Mouse (Mus musculus): Measurements from ENCODE around the gene Afmid. TPM values are rescaled to one million over a fixed set of nuclear protein-coding genes. Genes with fewer than 3 reads are reported as not detected.

The Afmid gene
- total and polyA plus RNA-seq, 3 experiments = 3.3 to 3.8 TPM; not detected in 1

- no peak for TF ChIP-seq CHD1 (IDR thresholded peaks at IDR 0.05; ENCODE audit: low read depth, low read length)
- TF ChIP-seq RAD21 (IDR thresholded peaks at IDR 0.05; ENCODE audit: low read depth, low read length) = peak; percentile 6
- TF ChIP-seq MAX (IDR thresholded peaks at IDR 0.05; ENCODE audit: low read length) = no peak
- no peak for TF ChIP-seq SMC3 (IDR thresholded peaks at IDR 0.05; ENCODE audit: low read depth, low read length)
- TF ChIP-seq BHLHE40 (IDR thresholded peaks at IDR 0.05; ENCODE audit: borderline replicate concordance, low read depth, low read length) = no peak
- TF ChIP-seq POLR2A (IDR thresholded peaks at IDR 0.05; ENCODE audit: control insufficient read depth in 1 of 2, insufficient read depth in 1 of 2, low read depth in 1 of 2, low read length in 2 of 2, poor library complexity in 1 of 2) = no peak
- TF ChIP-seq TCF12 (IDR thresholded peaks at IDR 0.05; ENCODE audit: low read depth, low read length) = no peak
- no peak for TF ChIP-seq ZC3H11A (IDR thresholded peaks at IDR 0.05; ENCODE audit: low read depth, low read length)
- peak in 2 of 3 experiments; percentile 62 to 83; a peak in 5 of 6 replicates for TF ChIP-seq CTCF (IDR thresholded peaks at IDR 0.05 in 2 of 3, conservative IDR thresholded peaks at IDR 0.05 in 1 of 3; ENCODE audit: control insufficient read depth in 1 of 3, insufficient read depth in 1 of 3, low read depth in 2 of 3, low read length in 3 of 3, poor library complexity in 1 of 3, severe bottlenecking in 1 of 3)
- Histone ChIP-seq H3K4me3 (ENCODE audit: control insufficient read depth in 1 of 2, insufficient read depth in 1 of 2, low read depth in 2 of 2, low read length in 2 of 2) (peak overlapping the region; percentile 74 to 81), H3K27ac (ENCODE audit: control insufficient read depth, low read depth, low read length) (peak overlapping the region; percentile 96), H3K36me3 (ENCODE audit: control insufficient read depth in 1 of 2, insufficient read depth in 2 of 2, low read length in 2 of 2) (no peaks in the 10 kb centered on the region), H3K79me2 (ENCODE audit: control insufficient read depth, insufficient read depth, low read length, poor library complexity) (peaks cover 32% of the 10 kb centered on the region), H3K9ac (ENCODE audit: control insufficient read depth, low read depth, low read length, poor library complexity, severe bottlenecking) (peak overlapping the region; percentile 82), H3K9me3 (replicated peaks; ENCODE audit: insufficient read depth, low read length) (no peaks in the 10 kb centered on the region), H3K27me3 (ENCODE audit: control insufficient read depth in 1 of 2, insufficient read depth in 2 of 2, low read length in 2 of 2) (no peaks in the 10 kb centered on the region), H3K4me1 (ENCODE audit: control insufficient read depth in 1 of 2, insufficient read depth in 2 of 2, low read length in 2 of 2) (peaks cover 3 to 13% of the 10 kb centered on the region in 2 experiments; a peak in 2 of 4 replicates)
- peak; percentile 76 for DNase-seq (ENCODE audit: low read depth, low spot score)
These were observed 42.6 kb upstream of the Afmid start for GRCm38 (mm10) chr11:117783089-117783488.

DNA sequence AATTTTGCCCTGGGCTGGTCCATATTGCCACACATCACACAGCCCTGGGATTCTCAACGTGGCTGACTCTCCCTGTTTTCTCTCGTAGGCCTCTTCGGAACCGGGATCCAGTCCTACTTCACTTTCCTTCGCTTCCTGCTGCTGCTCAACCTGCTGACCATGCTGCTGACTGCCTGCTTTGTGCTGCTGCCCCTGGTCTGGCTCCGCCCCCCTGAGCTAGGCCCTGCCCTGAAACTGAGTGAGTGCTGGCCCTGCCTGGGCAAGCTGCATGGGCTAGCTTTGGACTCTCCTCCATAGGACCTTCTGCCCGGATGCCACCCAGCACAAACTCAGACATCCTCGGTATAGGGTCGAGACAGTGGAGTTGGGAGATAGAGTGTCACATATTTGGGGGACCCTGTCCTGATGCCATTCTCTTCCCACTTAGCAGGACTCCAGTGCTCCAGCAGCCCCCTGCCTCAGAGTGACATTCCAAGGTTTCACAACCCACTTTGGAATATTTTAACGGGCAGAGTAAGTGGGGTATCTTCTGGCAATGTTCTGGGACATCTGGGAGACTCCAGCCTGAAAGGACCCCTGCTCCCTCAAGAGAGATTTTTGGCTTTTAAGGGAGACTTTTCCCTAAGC, 41.9 kb upstream of the Afmid start:
- no peaks in the 10 kb centered on the region for H3K36me3 ChIP-seq (ENCODE audit: control insufficient read depth in 1 of 2, insufficient read depth in 2 of 2, low read length in 2 of 2)
- peaks cover 3 to 9% of the 10 kb centered on the region in 2 experiments; a peak in 2 of 4 replicates for H3K4me1 ChIP-seq (ENCODE audit: control insufficient read depth in 1 of 2, insufficient read depth in 2 of 2, low read length in 2 of 2)
- no peak overlapping the region; the same call in 1 of the 2 replicates for H3K9ac ChIP-seq (ENCODE audit: control insufficient read depth, low read depth, low read length, poor library complexity, severe bottlenecking)
- no peaks in the 10 kb centered on the region for H3K9me3 ChIP-seq (replicated peaks; ENCODE audit: insufficient read depth, low read length)
- H3K27me3 ChIP-seq (ENCODE audit: control insufficient read depth in 1 of 2, insufficient read depth in 2 of 2, low read length in 2 of 2) = no peaks in the 10 kb centered on the region
- no peak for TF ChIP-seq ZNF384 (IDR thresholded peaks at IDR 0.05; ENCODE audit: low read depth, low read length)
- 0 out of 2 replicates have a peak, but pooled peaks have one; percentile 9 for TF ChIP-seq SIN3A (IDR thresholded peaks at IDR 0.05; ENCODE audit: low read length)
- TF ChIP-seq E2F4 (IDR thresholded peaks at IDR 0.05; ENCODE audit: borderline replicate concordance, low read depth, low read length) = no peak
- TF ChIP-seq ZMIZ1 (IDR thresholded peaks at IDR 0.05; ENCODE audit: low read depth, low read length) = no peak
- no peak for TF ChIP-seq NRF1 (IDR thresholded peaks at IDR 0.05; ENCODE audit: insufficient read depth, low read depth, low read length, poor library complexity, severe bottlenecking)
- 0 out of 2 replicates have a peak, but pooled peaks have one; percentile 16 for TF ChIP-seq NELFE (IDR thresholded peaks at IDR 0.05; ENCODE audit: low read depth, low read length)
- TF ChIP-seq ZKSCAN1 (IDR thresholded peaks at IDR 0.05; ENCODE audit: low read depth, low read length) = no peak
- peak overlapping the region in 1 of 2 experiments; percentile 31; a peak in 1 of 4 replicates for H3K4me3 ChIP-seq (ENCODE audit: control insufficient read depth in 1 of 2, insufficient read depth in 1 of 2, low read depth in 2 of 2, low read length in 2 of 2)
- peaks cover 27% of the 10 kb centered on the region for H3K79me2 ChIP-seq (ENCODE audit: control insufficient read depth, insufficient read depth, low read length, poor library complexity)
- no peak for DNase-seq (ENCODE audit: low read depth, low spot score)
- H3K27ac ChIP-seq (ENCODE audit: control insufficient read depth, low read depth, low read length) = no peak overlapping the region
